Mouse (Mus musculus) lung, adult 18-20 months (tissue): Measurements from ENCODE around the gene Tarsl2.

Experiments used
- DNase-seq, 2 experiments: peaks; one replicate each; pipeline ENCODE4 v3.0.0; 2022; ENCODE audit warnings: mixed read lengths in 2 of 2

The Tarsl2 gene

GRCm38 (mm10) chr7:65737286-65738040 lies 92.8 kb downstream of the Tarsl2 start:
- peak; percentile 19 to 53 for DNase-seq
